Mouse (Mus musculus) neural tube, embryonic 11.5 days (tissue): ENCODE measurements around the gene Tead2. TPM values are rescaled to one million over a fixed set of nuclear protein-coding genes. Genes with fewer than 3 reads are reported as not detected.
"Not testable (repeated sequence)": the region's sequence is repeated elsewhere in the genome, so short reads cannot be mapped to it uniquely, and the experiment has no call there.

Experiments
- ATAC-seq: fragments of 200-750 bp; cut with Nextera tagmentation; 2 replicates; pipeline ENCODE4 v1.8.0; 2017; ENCODE audit warnings: moderate number of reproducible peaks, mild to moderate bottlenecking, moderate TSS enrichment, moderate library complexity; ENCODE audit not compliant: insufficient read depth, low FRiP score, low TSS enrichment
- DNase-seq: peaks from one replicate; pipeline ENCODE4 v3.0.0-alpha.2; 2015; ENCODE audit warnings: low spot score
- H3K27ac ChIP-seq: fragments of 300-500 bp; sonication (generic); 2 replicates; pipeline ENCODE4 v1.5.1; 2014; ENCODE audit warnings: low read depth, mild to moderate bottlenecking, low read length
- H3K27me3 ChIP-seq: fragments of 300-500 bp; sonication (generic); 2 replicates; pipeline ENCODE4 v1.6.1; 2014; ENCODE audit warnings: mild to moderate bottlenecking, low read length, mixed read lengths; ENCODE audit not compliant: control insufficient read depth, insufficient read depth
- H3K36me3 ChIP-seq: fragments of 300-500 bp; sonication (generic); 2 replicates; pipeline ENCODE4 v1.6.1; 2014; ENCODE audit warnings: mild to moderate bottlenecking, low read length, moderate library complexity, mixed read lengths; ENCODE audit not compliant: control insufficient read depth, insufficient read depth
- H3K4me1 ChIP-seq: fragments of 300-500 bp; sonication (generic); 2 replicates; pipeline ENCODE4 v1.6.1; 2014; ENCODE audit warnings: low read length, mixed read lengths; ENCODE audit not compliant: control insufficient read depth, insufficient read depth
- H3K4me2 ChIP-seq: fragments of 300-500 bp; sonication (generic); 2 replicates; pipeline ENCODE4 v1.6.1; 2014; ENCODE audit warnings: low read depth, mild to moderate bottlenecking, moderate library complexity
- H3K4me3 ChIP-seq: fragments of 300-500 bp; sonication (generic); 2 replicates; pipeline ENCODE4 v1.5.1; 2014; ENCODE audit warnings: low read depth, low read length
- H3K9ac ChIP-seq: fragments of 300-500 bp; sonication (generic); 2 replicates; pipeline ENCODE4 v1.6.1; 2014; ENCODE audit warnings: mild to moderate bottlenecking, low read length
- H3K9me3 ChIP-seq: fragments of 300-500 bp; sonication (generic); 2 replicates; pipeline ENCODE4 v1.6.1; 2016; ENCODE audit warnings: low read length; ENCODE audit not compliant: control insufficient read depth
- WGBS: fragments of 180-500 bp; shearing (Covaris S2); extraction: QIAGEN DNeasy Blood & Tissue Kit; methylation state at CpG from one replicate; pipeline ENCODE4 v1.1.7; 2014; 5-methylcytosine and 5-hydroxymethylcytosine counted together
- polyA plus RNA-seq: library from polyadenylated mRNA; unstranded; fragments of >200 nt; fragmentation: Nextera tagmentation; extraction: Ambion mirVana; gene quantifications from 2 replicates; pipeline ENCODE4 v1.2.1, GENCODE M21; 2014

Tead2 gene
- polyA plus RNA-seq, 1 experiment from 2014 or later: 252 TPM

- no peak overlapping the region for H3K27ac ChIP-seq
- H3K27me3 ChIP-seq: no peaks in the 10 kb centered on the region
- H3K4me1 ChIP-seq: no peaks in the 10 kb centered on the region
- no peak for DNase-seq
- WGBS: 44% methylated on average over 3 of the region's 3 CpGs
- ATAC-seq: no peak
- H3K36me3 ChIP-seq: no peaks in the 10 kb centered on the region
- no peak overlapping the region for H3K4me2 ChIP-seq
- H3K9me3 ChIP-seq: no peaks in the 10 kb centered on the region
- no peak overlapping the region for H3K4me3 ChIP-seq
- no peak overlapping the region for H3K9ac ChIP-seq
These were observed 32.1 kb downstream of the Tead2 start for GRCm38 (mm10) chr7:45247666-45248065.

- ATAC-seq (no peak), DNase-seq (no peak)
- H3K4me1 ChIP-seq: no peaks in the 10 kb centered on the region
- no peak overlapping the region for H3K27ac ChIP-seq
- no peak overlapping the region for H3K4me3 ChIP-seq
- no peaks in the 10 kb centered on the region for H3K36me3 ChIP-seq
- WGBS: 89% methylated on average over 8 of the region's 8 CpGs
- H3K9ac ChIP-seq: no peak overlapping the region
- H3K9me3 ChIP-seq: no peaks in the 10 kb centered on the region
- no peak overlapping the region for H3K4me2 ChIP-seq
- no peaks in the 10 kb centered on the region for H3K27me3 ChIP-seq
These were observed 38.3 kb downstream of the Tead2 start for GRCm38 (mm10) chr7:45253806-45254205.

- H3K4me3 ChIP-seq, H3K27ac ChIP-seq, ATAC-seq, H3K36me3 ChIP-seq, H3K27me3 ChIP-seq, H3K4me2 ChIP-seq, DNase-seq, H3K4me1 ChIP-seq, H3K9me3 ChIP-seq, H3K9ac ChIP-seq: not testable (repeated sequence)
- 86% methylated on average over 4 of the region's 7 CpGs for WGBS
These were observed 40.3 kb downstream of the Tead2 start for GRCm38 (mm10) chr7:45255822-45256221.

- Histone ChIP-seq H3K27ac (no peak overlapping the region), H3K36me3 (no peaks in the 10 kb centered on the region), H3K4me2 (no peak overlapping the region), H3K4me3 (no peak overlapping the region), H3K4me1 (no peaks in the 10 kb centered on the region), H3K9ac (no peak overlapping the region), H3K9me3 (no peaks in the 10 kb centered on the region), H3K27me3 (no peaks in the 10 kb centered on the region)
- DNase-seq (no peak), ATAC-seq (no peak)
- WGBS: 65% methylated on average over 11 of the region's 11 CpGs
These were observed 41.7 kb downstream of the Tead2 start for GRCm38 (mm10) chr7:45257063-45257840.

- no peaks in the 10 kb centered on the region for H3K4me1 ChIP-seq
- H3K9ac ChIP-seq: no peak overlapping the region
- H3K27ac ChIP-seq: no peak overlapping the region
- H3K36me3 ChIP-seq: no peaks in the 10 kb centered on the region
- 85% methylated on average over 8 of the region's 8 CpGs for WGBS
- H3K9me3 ChIP-seq: no peaks in the 10 kb centered on the region
- ATAC-seq: no peak
- DNase-seq: no peak
- no peak overlapping the region for H3K4me2 ChIP-seq
- no peak overlapping the region for H3K4me3 ChIP-seq
- no peaks in the 10 kb centered on the region for H3K27me3 ChIP-seq
These were observed 43.7 kb downstream of the Tead2 start for GRCm38 (mm10) chr7:45259281-45259680.

GRCm38 (mm10) chr7:45262266-45262665 is 46.7 kb downstream of the Tead2 start:
- ATAC-seq: no peak
- H3K36me3 ChIP-seq: no peaks in the 10 kb centered on the region
- H3K27ac ChIP-seq: no peak overlapping the region
- H3K4me3 ChIP-seq: no peak overlapping the region
- no peak overlapping the region for H3K4me2 ChIP-seq
- no peaks in the 10 kb centered on the region for H3K4me1 ChIP-seq
- H3K9me3 ChIP-seq: no peaks in the 10 kb centered on the region
- no peaks in the 10 kb centered on the region for H3K27me3 ChIP-seq
- DNase-seq: no peak
- H3K9ac ChIP-seq: no peak overlapping the region
- WGBS: 63% methylated on average over 7 of the region's 7 CpGs

GRCm38 (mm10) chr7:45263006-45263607 is 47.6 kb downstream of the Tead2 start:
- H3K9ac ChIP-seq: no peak overlapping the region
- H3K27me3 ChIP-seq: no peaks in the 10 kb centered on the region
- no peak for ATAC-seq
- H3K4me3 ChIP-seq: no peak overlapping the region
- H3K27ac ChIP-seq: no peak overlapping the region
- no peaks in the 10 kb centered on the region for H3K4me1 ChIP-seq
- no peaks in the 10 kb centered on the region for H3K9me3 ChIP-seq
- no peak overlapping the region for H3K4me2 ChIP-seq
- H3K36me3 ChIP-seq: no peaks in the 10 kb centered on the region
- no peak for DNase-seq
- WGBS: 76% methylated on average over 7 of the region's 7 CpGs

GRCm38 (mm10) chr7:45264348-45264747 is 48.8 kb downstream of the Tead2 start:
- H3K4me3 ChIP-seq: no peak overlapping the region
- WGBS: 79% methylated on average over 3 of the region's 3 CpGs
- no peak for DNase-seq
- H3K9me3 ChIP-seq: no peaks in the 10 kb centered on the region
- no peak for ATAC-seq
- no peaks in the 10 kb centered on the region for H3K36me3 ChIP-seq
- H3K27ac ChIP-seq: no peak overlapping the region
- no peaks in the 10 kb centered on the region for H3K27me3 ChIP-seq
- no peak overlapping the region for H3K4me2 ChIP-seq
- H3K9ac ChIP-seq: no peak overlapping the region
- H3K4me1 ChIP-seq: no peaks in the 10 kb centered on the region

GRCm38 (mm10) chr7:45265518-45265917 is 50.0 kb downstream of the Tead2 start:
- no peak overlapping the region for H3K4me2 ChIP-seq
- WGBS: 72% methylated on average over 1 of the region's 1 CpGs
- H3K36me3 ChIP-seq: no peaks in the 10 kb centered on the region
- no peak overlapping the region for H3K27ac ChIP-seq
- ATAC-seq (no peak), DNase-seq (no peak)
- no peaks in the 10 kb centered on the region for H3K27me3 ChIP-seq
- H3K9ac ChIP-seq: no peak overlapping the region
- H3K9me3 ChIP-seq: no peaks in the 10 kb centered on the region
- no peaks in the 10 kb centered on the region for H3K4me1 ChIP-seq
- H3K4me3 ChIP-seq: no peak overlapping the region
